Mouse (Mus musculus): ENCODE results near the gene Klf5. TPM values are rescaled to one million over a fixed set of nuclear protein-coding genes. Genes with fewer than 3 reads are reported as not detected.

The Klf5 gene
- polyA plus RNA-seq, 1 experiment from 2014 or later: 1.0 TPM

- no peaks in the 10 kb centered on the region for H3K4me1 ChIP-seq
- no peak for DNase-seq (ENCODE audit: extremely low spot score, low spot score)
- WGBS: 87% methylated on average over 1 of the region's 1 CpGs
- no peaks in the 10 kb centered on the region for H3K27me3 ChIP-seq (ENCODE audit: poor library complexity, severe bottlenecking)
- no peaks in the 10 kb centered on the region for H3K36me3 ChIP-seq (replicated peaks)
- H3K9me3 ChIP-seq: no peaks in the 10 kb centered on the region
- no peak overlapping the region for H3K4me3 ChIP-seq
- no peak overlapping the region for H3K27ac ChIP-seq
Measured at GRCm38 (mm10) chr14:99355610-99355870, 57.0 kb downstream of the Klf5 start.

GRCm38 (mm10) chr14:99362956-99363355 lies 64.5 kb downstream of the Klf5 start:
- Histone ChIP-seq H3K4me1 (peaks cover 22% of the 10 kb centered on the region), H3K27ac (no peak overlapping the region), H3K36me3 (replicated peaks) (no peaks in the 10 kb centered on the region), H3K4me3 (no peak overlapping the region), H3K27me3 (ENCODE audit: poor library complexity, severe bottlenecking) (peaks cover 31% of the 10 kb centered on the region), H3K9me3 (no peaks in the 10 kb centered on the region)
- 94% methylated on average over 5 of the region's 5 CpGs for WGBS
- DNase-seq (ENCODE audit: extremely low spot score, low spot score): no peak

DNA sequence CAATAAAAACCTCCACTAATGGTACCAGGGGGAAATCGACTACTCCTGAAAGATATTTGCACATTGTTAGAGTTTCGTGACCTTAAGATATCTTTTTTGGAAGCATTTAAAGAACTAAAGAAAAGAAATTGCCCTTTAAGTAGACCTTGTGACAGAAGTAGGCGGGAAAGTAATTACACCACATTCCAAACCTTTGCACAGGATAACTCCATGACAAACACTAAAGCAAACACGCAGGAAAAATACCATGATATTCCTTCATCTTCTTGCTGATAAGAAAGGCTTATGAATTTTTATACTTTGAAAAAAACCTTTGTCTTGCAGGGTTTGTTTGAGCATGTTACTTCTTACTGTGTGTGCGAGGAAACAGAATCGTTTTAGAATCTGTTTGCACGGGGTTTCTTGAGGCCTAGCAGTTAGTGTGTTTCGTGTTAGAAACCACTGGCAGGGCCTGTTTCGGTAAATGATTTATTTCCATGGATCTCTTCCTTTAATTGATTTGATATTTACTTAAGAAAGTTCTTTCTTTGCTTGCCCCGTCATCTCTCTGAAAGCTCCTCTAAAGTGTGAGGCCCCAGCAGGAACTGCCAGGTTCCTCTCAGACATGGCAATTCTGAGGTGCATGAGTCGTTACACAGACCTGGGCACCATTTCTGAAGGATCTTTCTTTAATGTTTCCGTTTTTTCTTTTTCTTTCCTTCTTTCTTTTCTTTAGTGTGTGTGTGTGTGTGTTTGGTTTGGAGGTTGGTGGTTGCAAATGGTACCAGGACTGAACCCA lies 65.7 kb downstream of the Klf5 start:
- peaks cover 22% of the 10 kb centered on the region for H3K4me1 ChIP-seq
- H3K27me3 ChIP-seq (ENCODE audit: poor library complexity, severe bottlenecking): peaks cover 40% of the 10 kb centered on the region
- H3K9me3 ChIP-seq: no peaks in the 10 kb centered on the region
- 80% methylated on average over 12 of the region's 12 CpGs for whole genome bisulfite sequencing
- no peak for DNase-seq (ENCODE audit: extremely low spot score, low spot score)
- H3K36me3 ChIP-seq (replicated peaks): no peaks in the 10 kb centered on the region
- no peak overlapping the region for H3K27ac ChIP-seq
- H3K4me3 ChIP-seq: no peak overlapping the region

Other genes with a start within 250 kb of the Klf5 start
- 20.3 and 22.1 TPM in 2 replicates for gene Pibf1, start 199.3 kb upstream of the Klf5 start, polyA plus RNA-seq (2016; fragmentation: Nextera tagmentation; extraction: Ambion mirVana)
- gene Dis3, start 198.9 kb upstream of the Klf5 start, polyA plus RNA-seq (2016; fragmentation: Nextera tagmentation; extraction: Ambion mirVana): 44.0 TPM in 2 replicates

Data from forebrain, embryonic 10.5 days (tissue).